Comparison of ENCODE assay signal across 25 mouse cellular contexts in the genomic region with DNA sequence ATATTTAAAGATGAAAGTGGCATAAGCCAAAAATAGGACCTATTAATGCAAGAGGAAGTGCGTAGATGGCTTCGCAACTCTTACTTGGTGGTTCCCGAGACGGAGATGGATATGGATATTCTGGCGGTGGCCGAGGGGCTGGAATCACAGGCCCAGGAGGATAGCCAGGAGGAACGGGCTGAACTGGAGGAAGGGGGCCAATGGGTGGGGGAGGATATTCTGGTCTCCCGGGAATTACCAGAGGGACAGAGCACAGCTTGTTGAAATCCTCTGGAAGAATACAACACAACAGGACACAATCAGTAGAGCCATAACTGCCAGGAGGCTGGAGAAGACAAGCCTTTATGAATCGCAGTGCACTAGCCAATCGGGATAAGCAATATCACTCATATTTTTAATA.
DNase-seq lines count a peak whose midpoint lies in the region; ATAC-seq and TF ChIP-seq lines count a peak whose summit lies in the region.
"Had no signal": no experiment of that assay in that cellular context is flagged by ENCODE, and none has a peak within 500 bp of the region (broad histone marks: within the 10 kb centered on the region; RNA-seq: fewer than 3 reads in every experiment).

No protein-coding gene starts in this region.

- TF ChIP-seq EP300 in heart, adult 2 months (IDR thresholded peaks at IDR 0.05; ENCODE audit: insufficient read depth, low read depth, low read length): no peak

- H3K9me3 ChIP-seq in heart, embryonic 11.5 days (replicated peaks; ENCODE audit: control insufficient read depth, low read length): no peaks in the 10 kb centered on the region
- H3K9me3 ChIP-seq: forebrain, embryonic 10.5 days; forebrain, embryonic 13.5 days; G1E; hindbrain, embryonic 10.5 days; hindbrain, embryonic 13.5 days; intestine, embryonic 15.5 days had no signal

- no peak overlapping the region for H3K4me2 ChIP-seq in heart, embryonic 11.5 days
- H3K4me2 ChIP-seq: forebrain, embryonic 13.5 days; hindbrain, embryonic 13.5 days; intestine, embryonic 15.5 days had no signal

- no peaks in the 10 kb centered on the region for H3K4me1 ChIP-seq in heart, adult 2 months (ENCODE audit: control insufficient read depth, insufficient read depth, low read length)
- H3K4me1 ChIP-seq in heart, embryonic 11.5 days (ENCODE audit: control insufficient read depth, insufficient read depth, low read length): no peaks in the 10 kb centered on the region
- H3K4me1 ChIP-seq: forebrain, embryonic 13.5 days; hindbrain, embryonic 10.5 days; hindbrain, embryonic 13.5 days; intestine, embryonic 15.5 days had no signal

- no peaks in the 10 kb centered on the region for H3K36me3 ChIP-seq in heart, adult 2 months (ENCODE audit: control insufficient read depth, insufficient read depth, low read length)
- peaks cover 4% of the 10 kb centered on the region; the same call in 1 of the 2 replicates for H3K36me3 ChIP-seq in heart, embryonic 11.5 days (ENCODE audit: control insufficient read depth, insufficient read depth, low read length)
- H3K36me3 ChIP-seq: G1E; intestine, embryonic 15.5 days had no signal

- H3K27me3 ChIP-seq in heart, adult 2 months (ENCODE audit: control insufficient read depth, insufficient read depth, low read length): no peaks in the 10 kb centered on the region
- H3K27me3 ChIP-seq in heart, embryonic 11.5 days (ENCODE audit: control insufficient read depth, insufficient read depth, low read length): no peaks in the 10 kb centered on the region
- H3K27me3 ChIP-seq: CH12.LX; forebrain, embryonic 13.5 days; hindbrain, embryonic 13.5 days; intestine, embryonic 15.5 days; Patski had no signal

- no peak overlapping the region for H3K4me3 ChIP-seq in gastrocnemius, adult 2 months
- no peak overlapping the region for H3K4me3 ChIP-seq in heart, adult 2 months
- no peak overlapping the region for H3K4me3 ChIP-seq in heart, embryonic 11.5 days (ENCODE audit: low read depth, low read length)
- H3K4me3 ChIP-seq: forebrain, embryonic 10.5 days; forebrain, embryonic 13.5 days; hindbrain, embryonic 10.5 days; hindbrain, embryonic 13.5 days; intestine, embryonic 15.5 days had no signal

- ATAC-seq in heart, embryonic 11.5 days (replicated peaks; ENCODE audit: insufficient number of reproducible peaks, low FRiP score, low TSS enrichment): no peak
- ATAC-seq: forebrain, embryonic 13.5 days; forebrain, postnatal 0 days; hindbrain, embryonic 16.5 days; intestine, embryonic 15.5 days; Patski had no signal

- intact Hi-C loops in gastrocnemius, adult 2 months (cut with DNase I): no loop called here
- intact Hi-C loops in gastrocnemius, postnatal 36 days (cut with DNase I): no loop called here
- intact Hi-C loops in heart, adult 2 months (cut with DNase I): loop anchor here (10.0 kb wide), 1 partner anchor 115 kb away; a partner anchor contains a TSS
- intact Hi-C loops in heart, postnatal 14 days (cut with DNase I): no loop called here

- H3K27ac ChIP-seq in gastrocnemius, adult 2 months: no peak overlapping the region
- no peak overlapping the region for H3K27ac ChIP-seq in heart, adult 2 months
- no peak overlapping the region for H3K27ac ChIP-seq in heart, embryonic 11.5 days (ENCODE audit: low read depth, low read length)
- H3K27ac ChIP-seq: forebrain, embryonic 10.5 days; forebrain, embryonic 13.5 days; hindbrain, embryonic 10.5 days; hindbrain, embryonic 13.5 days; intestine, embryonic 15.5 days had no signal

- H3K9ac ChIP-seq in heart, adult 2 months (ENCODE audit: low read depth, low read length): no peak overlapping the region
- H3K9ac ChIP-seq in heart, embryonic 11.5 days (ENCODE audit: low read depth, low read length): no peak overlapping the region
- H3K9ac ChIP-seq: forebrain, embryonic 13.5 days; forebrain, postnatal 0 days; hindbrain, embryonic 13.5 days; intestine, embryonic 15.5 days had no signal

- TF ChIP-seq POLR2A in heart, adult 2 months (IDR thresholded peaks at IDR 0.05; ENCODE audit: insufficient read depth, low read depth, low read length): no peak

- DNase-seq in gastrocnemius, adult 2 months: peak; percentile 44
- no peak for DNase-seq in gastrocnemius, postnatal 36 days
- DNase-seq in heart, adult 2 months: peak; percentile 39 to 53
- peak; percentile 36 to 40 for DNase-seq in heart, postnatal 14 days
- no peak for DNase-seq in kidney, adult 8-10 months
- DNase-seq: adrenal gland, postnatal 10 days; adrenal gland, postnatal 36 days; B cell, adult 2 months; cerebellum, adult 18-20 months; cerebellum, adult 9-10 months; cerebellum, postnatal 14 days; forebrain, postnatal 0 days; gastrocnemius, postnatal 10 days; kidney, adult 11 months; kidney, adult 9 months had no signal

- 76% methylated on average over 10 of the region's 10 CpGs for WGBS in heart, adult 2 months
- 90% methylated on average over 10 of the region's 10 CpGs for WGBS in heart, embryonic 11.5 days (ENCODE audit: insufficient replicate concordance)

- TF ChIP-seq CTCF in gastrocnemius, adult 2 months (IDR thresholded peaks at IDR 0.05): no peak
- no peak for TF ChIP-seq CTCF in heart, adult 2 months (IDR thresholded peaks at IDR 0.05)

- no peaks in the 10 kb centered on the region for H3K79me2 ChIP-seq in heart, adult 2 months (replicated peaks; ENCODE audit: control insufficient read depth, insufficient read depth, low read length)

Comparison
In these comparisons a context has a peak if more than half of its experiments do, and no peak if none do; other contexts are left out.
1. DNase-seq: peak in gastrocnemius, adult 2 months (single experiment), heart, adult 2 months (2 of 2) and heart, postnatal 14 days (2 of 2); none in gastrocnemius, postnatal 36 days (0 of 2) and kidney, adult 8-10 months (0 of 2).